Mouse (Mus musculus) hindbrain, embryonic 11.5 days (tissue): ENCODE measurements around the gene Olfr1018. TPM values are rescaled to one million over a fixed set of nuclear protein-coding genes. Genes with fewer than 3 reads are reported as not detected.

ENCODE experiments used
- polyA plus RNA-seq: library from polyadenylated mRNA; unstranded; fragments of >200 nt; fragmentation: Nextera tagmentation; extraction: Ambion mirVana; gene quantifications from 2 replicates; pipeline ENCODE4 v1.2.1, GENCODE M21; 2014

The Olfr1018 gene
- polyA plus RNA-seq, 1 experiment from 2014 or later: not detected

Other genes with a start within 250 kb of the Olfr1018 start
- gene Olfr996, start 239.3 kb upstream of the Olfr1018 start, polyA plus RNA-seq: not detected in 2 replicates
- gene Olfr998, start 229.5 kb upstream of the Olfr1018 start, polyA plus RNA-seq: not detected in 2 replicates
- gene Olfr1000, start 206.6 kb upstream of the Olfr1018 start, polyA plus RNA-seq: not detected in 2 replicates
- not detected in 2 replicates for gene Olfr1002, start 167.8 kb upstream of the Olfr1018 start, polyA plus RNA-seq
- gene Olfr154, start 154.0 kb upstream of the Olfr1018 start, polyA plus RNA-seq: not detected in 2 replicates
- gene Olfr1006, start 139.7 kb upstream of the Olfr1018 start, polyA plus RNA-seq: not detected in 2 replicates
- gene Olfr1008, start 129.0 kb upstream of the Olfr1018 start, polyA plus RNA-seq: not detected in 2 replicates
- not detected in 2 replicates for gene Olfr1009, start 103.1 kb upstream of the Olfr1018 start, polyA plus RNA-seq
- not detected in 2 replicates for gene Olfr1012, start 55.7 kb upstream of the Olfr1018 start, polyA plus RNA-seq
- gene Olfr1013, start 51.4 kb upstream of the Olfr1018 start, polyA plus RNA-seq: not detected in 2 replicates
- not detected in 2 replicates for gene Olfr1014, start 45.8 kb upstream of the Olfr1018 start, polyA plus RNA-seq
- gene Olfr1015, start 36.5 kb upstream of the Olfr1018 start, polyA plus RNA-seq: not detected in 2 replicates
- gene Olfr1016, start 15.9 kb upstream of the Olfr1018 start, polyA plus RNA-seq: not detected in 2 replicates
- not detected in 2 replicates for gene Olfr1019, start 27.0 kb downstream of the Olfr1018 start, polyA plus RNA-seq
- not detected in 2 replicates for gene Olfr1020, start 28.6 kb downstream of the Olfr1018 start, polyA plus RNA-seq
- gene Olfr1022, start 50.1 kb downstream of the Olfr1018 start, polyA plus RNA-seq: not detected in 2 replicates
- not detected in 2 replicates for gene Olfr1023, start 67.2 kb downstream of the Olfr1018 start, polyA plus RNA-seq
- not detected in 2 replicates for gene Olfr1024, start 86.6 kb downstream of the Olfr1018 start, polyA plus RNA-seq
- not detected in 2 replicates for gene Olfr1025-ps1, start 96.7 kb downstream of the Olfr1018 start, polyA plus RNA-seq
- gene Olfr1026, start 103.1 kb downstream of the Olfr1018 start, polyA plus RNA-seq: not detected in 2 replicates
- gene Olfr1028, start 132.0 kb downstream of the Olfr1018 start, polyA plus RNA-seq: not detected in 2 replicates
- not detected in 2 replicates for gene Olfr1029, start 155.4 kb downstream of the Olfr1018 start, polyA plus RNA-seq
- not detected in 2 replicates for gene Olfr1030, start 160.8 kb downstream of the Olfr1018 start, polyA plus RNA-seq
- not detected in 2 replicates for gene Olfr1031, start 171.8 kb downstream of the Olfr1018 start, polyA plus RNA-seq
- not detected in 2 replicates for gene Olfr1032, start 187.1 kb downstream of the Olfr1018 start, polyA plus RNA-seq
- not detected in 2 replicates for gene Olfr1033, start 202.2 kb downstream of the Olfr1018 start, polyA plus RNA-seq
- not detected in 2 replicates for gene Olfr1034, start 227.4 kb downstream of the Olfr1018 start, polyA plus RNA-seq